Mouse (Mus musculus) granulocyte monocyte progenitor cell, adult 5-6 weeks (primary cell): ENCODE results near the gene C1s2. TPM values are rescaled to one million over a fixed set of nuclear protein-coding genes. Genes with fewer than 3 reads are reported as not detected.
"Not testable (repeated sequence)": the region's sequence is repeated elsewhere in the genome, so short reads cannot be mapped to it uniquely, and the experiment has no call there.

Experiments used
- ATAC-seq: replicated peaks from 2 replicates; pipeline ENCODE4 v1.8.0; 2016; ENCODE audit warnings: mild to moderate bottlenecking, moderate TSS enrichment, inconsistent platforms; ENCODE audit not compliant: poor library complexity, severe bottlenecking
- total RNA-seq, 2 experiments: library from RNA; stranded (forward) in 1 of 2; stranded (reverse) in 1 of 2; fragments of 200-712, 200-1000 nt in 1 of 2; fragments of >200 nt in 1 of 2; fragmentation: Nextera tagmentation in 1 of 2; gene quantifications; 2 replicates each; pipeline ENCODE4 v1.2.3; 2014 to 2017

Gene C1s2
- total RNA-seq, 2 experiments from 2014 or later: not detected

- ATAC-seq: no peak
Observed at GRCm38 (mm10) chr6:124646394-124646793, 10.5 kb upstream of the C1s2 start.

GRCm38 (mm10) chr6:124640997-124641396 lies 5.1 kb upstream of the C1s2 start:
- ATAC-seq: peak; percentile 46

DNA sequence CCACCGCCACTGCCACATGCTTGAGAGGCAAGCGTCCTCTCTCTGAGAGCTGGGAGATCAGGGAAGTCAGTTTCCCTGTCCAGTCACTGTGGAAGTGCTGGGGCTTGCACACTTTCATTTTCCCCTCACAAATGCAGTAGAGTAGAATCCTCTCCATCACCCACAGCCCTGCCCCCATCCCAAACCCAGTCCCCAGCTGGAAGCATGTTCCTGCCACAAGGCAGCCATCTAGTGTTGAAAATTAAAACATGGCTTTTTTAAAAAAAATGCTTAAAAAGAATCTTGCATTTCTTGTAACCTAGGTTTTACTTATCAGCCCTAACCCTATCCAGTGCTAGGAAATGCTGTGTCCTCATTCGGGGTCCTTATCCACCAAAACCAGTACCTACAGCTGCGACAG lies 4.2 kb upstream of the C1s2 start:
- ATAC-seq: 0 out of 2 replicates have a peak, but pooled peaks have one; percentile 13

DNA sequence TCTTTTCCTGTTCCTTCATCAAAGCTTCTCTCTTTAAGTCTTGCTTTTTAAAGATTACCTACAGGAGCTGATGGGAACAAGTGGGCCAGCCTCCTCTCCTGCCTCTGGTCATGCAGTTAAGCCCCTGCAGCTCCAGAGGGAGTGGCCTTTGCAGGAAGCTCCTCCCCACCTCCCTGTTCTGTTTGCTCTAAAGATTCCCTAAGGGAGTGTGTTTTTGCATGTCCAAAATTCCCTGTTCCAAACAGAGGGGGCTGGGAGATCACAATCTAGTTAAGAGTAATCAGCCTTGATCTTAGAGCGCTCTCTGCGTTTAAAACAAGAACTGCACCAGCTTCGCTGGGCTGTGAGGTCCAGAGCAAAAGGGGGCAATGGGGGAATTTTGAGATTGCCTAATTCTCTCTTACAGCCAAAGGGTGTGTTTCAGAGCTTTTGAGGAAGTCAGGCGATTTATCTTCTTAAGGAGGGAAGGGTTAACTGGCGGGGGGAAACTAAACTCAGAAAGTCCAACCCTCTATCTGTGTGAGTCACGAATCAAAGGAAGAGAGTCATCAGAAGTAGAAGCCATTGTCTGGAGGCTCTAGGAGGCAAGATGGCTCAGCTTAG lies 1.1 kb upstream of the C1s2 start:
- ATAC-seq: peak; percentile 88

- ATAC-seq: no peak
Observed at GRCm38 (mm10) chr6:124630763-124631162, 5.1 kb downstream of the C1s2 start.

- ATAC-seq: not testable (repeated sequence)
Observed at GRCm38 (mm10) chr6:124626184-124626583, 9.7 kb downstream of the C1s2 start.

GRCm38 (mm10) chr6:124625612-124626011 lies 10.3 kb downstream of the C1s2 start:
- no peak for ATAC-seq

DNA sequence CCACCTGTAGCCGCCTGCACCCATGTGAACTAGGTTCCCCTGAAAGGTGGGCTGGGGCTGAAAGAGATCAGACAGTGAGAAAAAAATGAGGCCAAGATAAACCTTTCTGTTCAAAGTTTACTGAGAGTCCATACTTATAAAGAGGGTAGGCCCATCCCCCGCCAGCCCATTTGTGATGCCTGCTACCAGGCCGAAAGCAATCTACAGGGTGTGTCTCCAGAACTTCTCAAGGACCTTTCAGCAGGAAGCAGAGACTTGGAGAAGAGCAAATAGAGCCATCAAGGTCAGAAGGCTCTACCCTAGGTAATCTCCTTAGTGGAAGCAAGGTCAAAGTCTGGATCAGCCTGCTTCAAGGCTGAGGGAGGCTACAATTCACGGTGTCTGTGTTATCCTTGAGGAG lies 33.9 kb downstream of the C1s2 start:
- no peak for ATAC-seq

DNA sequence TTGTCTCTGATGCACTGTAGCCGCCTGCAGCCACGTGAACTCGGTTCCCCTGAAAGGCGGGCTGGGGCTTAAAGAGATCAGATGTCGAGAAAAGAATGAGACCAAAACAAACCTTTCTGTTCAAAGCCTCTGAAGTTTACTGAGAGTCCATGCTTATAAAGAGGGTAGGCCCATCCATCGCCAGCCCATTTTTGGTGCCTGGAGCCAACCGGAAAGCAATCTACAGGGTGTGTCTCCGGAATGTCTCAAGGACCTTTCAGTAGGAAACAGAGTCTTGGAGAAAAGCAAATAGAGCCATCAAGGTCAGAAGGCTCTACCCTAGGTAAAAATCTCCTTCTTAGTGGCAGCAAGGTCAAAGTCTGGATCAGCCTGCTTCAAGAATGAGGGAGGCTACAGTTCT lies 42.8 kb downstream of the C1s2 start:
- ATAC-seq: no peak

DNA sequence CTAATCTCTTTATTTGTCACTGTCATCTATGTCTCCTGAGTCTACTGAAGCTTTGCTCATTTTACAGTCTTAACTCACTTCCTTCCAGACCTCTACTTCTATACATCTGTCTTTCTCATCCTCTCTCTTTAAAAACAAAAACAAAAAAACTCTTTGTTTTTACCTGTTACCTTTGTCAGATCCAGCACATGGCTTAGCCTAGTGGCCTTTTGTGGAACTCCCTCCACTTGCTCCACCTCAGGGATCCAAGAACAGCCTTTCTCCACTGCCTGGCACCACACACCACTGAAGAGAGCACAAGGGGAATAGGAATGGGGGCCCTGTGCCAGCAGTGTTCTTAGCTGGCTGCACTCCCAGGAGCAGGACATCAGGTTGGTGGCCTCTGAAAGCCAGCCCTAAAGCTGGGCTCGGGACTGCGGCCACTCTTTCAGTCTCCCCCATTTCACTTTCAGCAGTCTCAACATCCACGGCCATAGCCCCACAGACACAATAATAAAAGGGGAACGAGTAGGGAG lies 43.6 kb downstream of the C1s2 start:
- ATAC-seq: no peak

DNA sequence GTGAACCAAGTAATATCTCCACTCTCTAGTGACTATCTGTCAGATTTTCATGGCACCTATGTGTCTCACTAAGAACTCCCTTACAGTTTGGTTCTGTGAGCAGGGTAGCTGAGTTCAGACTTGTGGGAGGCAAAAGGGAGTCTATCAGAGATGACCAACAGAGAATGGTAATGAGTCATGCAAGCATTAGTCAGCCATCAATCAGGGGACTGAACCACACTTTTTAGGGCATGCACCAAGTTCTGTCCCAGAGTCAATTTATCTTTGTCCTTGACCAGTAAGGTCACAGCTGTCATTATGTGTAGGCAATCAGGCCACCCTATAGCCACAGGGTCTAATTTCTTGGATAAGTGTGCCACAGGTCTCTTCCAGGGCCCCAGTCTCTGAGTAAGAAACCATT lies 47.1 kb downstream of the C1s2 start:
- ATAC-seq: no peak

GRCm38 (mm10) chr6:124586266-124586665 lies 49.6 kb downstream of the C1s2 start:
- ATAC-seq: no peak

DNA sequence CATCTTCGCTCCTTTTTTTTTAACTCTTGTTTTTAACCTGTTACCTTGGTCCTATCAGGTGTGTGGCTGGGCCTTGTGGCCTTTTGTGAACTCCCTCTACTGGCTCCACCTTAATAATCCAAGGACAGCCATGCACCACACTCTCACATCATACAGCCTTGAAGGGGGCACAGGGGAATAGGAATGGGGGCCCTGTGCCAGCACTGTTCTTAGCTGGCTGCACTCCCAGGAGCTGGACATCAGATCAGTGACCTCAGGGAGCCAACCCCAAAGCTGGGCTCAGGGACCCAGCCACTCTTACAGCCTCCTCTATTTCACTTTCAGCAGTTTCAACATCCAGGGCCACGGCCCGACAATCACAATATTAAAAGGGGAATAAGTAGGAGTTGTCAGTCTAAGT lies 50.1 kb downstream of the C1s2 start:
- no peak for ATAC-seq

DNA sequence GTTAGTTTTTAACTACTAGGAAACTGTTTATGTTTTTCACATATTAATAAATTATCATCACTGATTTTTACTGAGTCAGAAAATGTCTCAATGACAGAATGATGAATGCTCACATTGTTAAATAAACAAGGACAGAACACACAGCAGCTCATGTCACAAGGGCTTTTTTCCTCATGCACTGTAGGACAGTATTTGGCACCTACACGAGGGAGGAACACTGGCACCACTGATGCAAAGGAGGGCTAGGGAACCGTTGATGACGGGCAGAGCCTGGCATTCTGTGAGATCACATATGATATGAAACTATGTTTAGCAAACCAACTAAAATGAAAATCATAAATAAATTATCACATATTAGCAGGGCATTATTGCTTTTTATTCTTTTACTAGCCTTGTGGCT lies 51.0 kb downstream of the C1s2 start:
- ATAC-seq: no peak

DNA sequence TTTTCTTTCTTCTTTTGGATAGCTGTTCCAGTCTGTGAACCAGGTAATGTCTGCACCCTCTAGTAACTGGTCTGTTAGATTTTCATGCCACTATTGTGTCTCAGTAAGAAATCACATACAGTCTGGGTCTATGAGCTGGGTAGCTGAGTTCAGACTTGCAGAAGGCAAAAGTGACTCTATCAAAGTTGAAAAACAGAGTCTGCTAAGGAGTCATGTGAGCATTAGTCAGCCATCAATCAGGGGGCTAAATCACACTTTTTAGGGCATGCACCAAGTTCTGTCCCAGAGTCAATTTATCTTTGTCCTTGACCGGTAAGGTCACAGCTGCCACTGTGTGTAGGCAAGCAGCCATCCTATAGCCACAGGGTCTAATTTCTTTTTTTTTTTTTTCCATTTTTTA lies 53.7 kb downstream of the C1s2 start:
- ATAC-seq: no peak

GRCm38 (mm10) chr6:124580155-124580554 lies 55.7 kb downstream of the C1s2 start:
- ATAC-seq: not testable (repeated sequence)

- ATAC-seq: not testable (repeated sequence)
Observed at GRCm38 (mm10) chr6:124575155-124575678, 60.7 kb downstream of the C1s2 start.

Other genes starting within 250 kb of the C1s2 start
- 31.3 and 34.9 TPM in 2 replicates for gene Pex5, start 221.0 kb downstream of the C1s2 start, total RNA-seq (2014; fragmentation: Nextera tagmentation)
- 16.2 and 19.5 TPM in 2 replicates for gene Pex5, start 221.0 kb downstream of the C1s2 start, total RNA-seq (2017)
- gene Clstn3, start 171.3 kb downstream of the C1s2 start, total RNA-seq (2014; fragmentation: Nextera tagmentation): 7.5 and 17.8 TPM in 2 replicates
- gene Clstn3, start 171.3 kb downstream of the C1s2 start, total RNA-seq (2017): 8.6 and 11.6 TPM in 2 replicates
- 6.8 and 7.0 TPM in 2 replicates for gene C1rl, start 143.0 kb downstream of the C1s2 start, total RNA-seq (2014; fragmentation: Nextera tagmentation)
- gene C1rl, start 143.0 kb downstream of the C1s2 start, total RNA-seq (2017): 5.9 and 8.6 TPM in 2 replicates
- gene C1ra, start 123.7 kb downstream of the C1s2 start, total RNA-seq (2014; fragmentation: Nextera tagmentation): 3.5 and 7.7 TPM in 2 replicates
- gene C1ra, start 123.7 kb downstream of the C1s2 start, total RNA-seq (2017): 4.9 and 5.5 TPM in 2 replicates
- not detected in 2 replicates for gene C1s1, start 93.7 kb downstream of the C1s2 start, total RNA-seq (2014; fragmentation: Nextera tagmentation)
- gene C1s1, start 93.7 kb downstream of the C1s2 start, total RNA-seq (2017): 0.13 TPM in 1 of 2 replicates, not detected in the other
- not detected in 2 replicates for gene C1rb, start 65.8 kb downstream of the C1s2 start, total RNA-seq (2014; fragmentation: Nextera tagmentation)
- not detected in 2 replicates for gene C1rb, start 65.8 kb downstream of the C1s2 start, total RNA-seq (2017)
- gene Lpcat3, start 26.9 kb upstream of the C1s2 start, total RNA-seq (2014; fragmentation: Nextera tagmentation): 38.3 and 52.1 TPM in 2 replicates
- 23.1 and 29.3 TPM in 2 replicates for gene Lpcat3, start 26.9 kb upstream of the C1s2 start, total RNA-seq (2017)
- 201 and 231 TPM in 2 replicates for gene Emg1, start 76.1 kb upstream of the C1s2 start, total RNA-seq (2014; fragmentation: Nextera tagmentation)
- gene Emg1, start 76.1 kb upstream of the C1s2 start, total RNA-seq (2017): 193 and 209 TPM in 2 replicates
- gene Phb2, start 76.3 kb upstream of the C1s2 start, total RNA-seq (2014; fragmentation: Nextera tagmentation): 310 and 315 TPM in 2 replicates
- 320 and 326 TPM in 2 replicates for gene Phb2, start 76.3 kb upstream of the C1s2 start, total RNA-seq (2017)
- 169 and 206 TPM in 2 replicates for gene Ptpn6, start 102.6 kb upstream of the C1s2 start, total RNA-seq (2014; fragmentation: Nextera tagmentation)
- 327 and 371 TPM in 2 replicates for gene Ptpn6, start 102.6 kb upstream of the C1s2 start, total RNA-seq (2017)
- 177 and 222 TPM in 2 replicates for gene Grcc10, start 105.3 kb upstream of the C1s2 start, total RNA-seq (2014; fragmentation: Nextera tagmentation)
- 109 and 136 TPM in 2 replicates for gene Grcc10, start 105.3 kb upstream of the C1s2 start, total RNA-seq (2017)
- not detected in 2 replicates for gene Gm45234, start 119.9 kb upstream of the C1s2 start, total RNA-seq (2014; fragmentation: Nextera tagmentation)
- not detected in 2 replicates for gene Gm45234, start 119.9 kb upstream of the C1s2 start, total RNA-seq (2017)
- gene Atn1, start 120.4 kb upstream of the C1s2 start, total RNA-seq (2014; fragmentation: Nextera tagmentation): 25.1 and 37.2 TPM in 2 replicates
- 2.6 and 3.0 TPM in 2 replicates for gene Atn1, start 120.4 kb upstream of the C1s2 start, total RNA-seq (2017)
- 0.23 TPM in 1 of 2 replicates, not detected in the other for gene Eno2, start 133.6 kb upstream of the C1s2 start, total RNA-seq (2014; fragmentation: Nextera tagmentation)
- gene Eno2, start 133.6 kb upstream of the C1s2 start, total RNA-seq (2017): not detected in 2 replicates
- not detected in 2 replicates for gene Lrrc23, start 143.6 kb upstream of the C1s2 start, total RNA-seq (2014; fragmentation: Nextera tagmentation)
- 0.98 TPM in 1 of 2 replicates, not detected in the other for gene Lrrc23, start 143.6 kb upstream of the C1s2 start, total RNA-seq (2017)
- gene Spsb2, start 172.6 kb upstream of the C1s2 start, total RNA-seq (2014; fragmentation: Nextera tagmentation): 3.1 and 5.2 TPM in 2 replicates
- gene Spsb2, start 172.6 kb upstream of the C1s2 start, total RNA-seq (2017): 4.6 and 10.5 TPM in 2 replicates
- 357 and 379 TPM in 2 replicates for gene Tpi1, start 178.2 kb upstream of the C1s2 start, total RNA-seq (2014; fragmentation: Nextera tagmentation)
- 273 and 305 TPM in 2 replicates for gene Tpi1, start 178.2 kb upstream of the C1s2 start, total RNA-seq (2017)
- gene Usp5, start 193.4 kb upstream of the C1s2 start, total RNA-seq (2014; fragmentation: Nextera tagmentation): 88.8 and 89.4 TPM in 2 replicates
- gene Usp5, start 193.4 kb upstream of the C1s2 start, total RNA-seq (2017): 93.5 and 98.6 TPM in 2 replicates
- 86.1 and 89.0 TPM in 2 replicates for gene Cdca3, start 193.5 kb upstream of the C1s2 start, total RNA-seq (2014; fragmentation: Nextera tagmentation)
- gene Cdca3, start 193.5 kb upstream of the C1s2 start, total RNA-seq (2017): 128 and 162 TPM in 2 replicates
- not detected in 2 replicates for gene Gnb3, start 204.2 kb upstream of the C1s2 start, total RNA-seq (2014; fragmentation: Nextera tagmentation)
- gene Gnb3, start 204.2 kb upstream of the C1s2 start, total RNA-seq (2017): not detected in 2 replicates
- 1.4 and 4.3 TPM in 2 replicates for gene P3h3, start 221.7 kb upstream of the C1s2 start, total RNA-seq (2014; fragmentation: Nextera tagmentation)
- 3.4 and 4.0 TPM in 2 replicates for gene P3h3, start 221.7 kb upstream of the C1s2 start, total RNA-seq (2017)
- 2.0 TPM in 1 of 2 replicates, not detected in the other for gene Gpr162, start 227.9 kb upstream of the C1s2 start, total RNA-seq (2014; fragmentation: Nextera tagmentation)
- gene Gpr162, start 227.9 kb upstream of the C1s2 start, total RNA-seq (2017): not detected in 2 replicates